Mouse (Mus musculus): ENCODE results near the gene Scml2. TPM values are rescaled to one million over a fixed set of nuclear protein-coding genes. Genes with fewer than 3 reads are reported as not detected.
"Not testable (repeated sequence)": the region's sequence is repeated elsewhere in the genome, so short reads cannot be mapped to it uniquely, and the experiment has no call there.

Scml2 gene
- polyA plus RNA-seq (2015; fragmentation: Nextera tagmentation; extraction: Ambion mirVana) = 4.4 and 4.8 TPM in 2 replicates

- not testable (repeated sequence) for H3K9ac ChIP-seq; H3K4me2 ChIP-seq; H3K4me1 ChIP-seq; H3K4me3 ChIP-seq; H3K36me3 ChIP-seq; ATAC-seq (ENCODE audit: borderline replicate concordance, extremely low read depth, low FRiP score, low TSS enrichment); H3K27ac ChIP-seq; H3K27me3 ChIP-seq; H3K9me3 ChIP-seq
- WGBS = 100% methylated on average over 2 of the region's 14 CpGs
Observed at GRCm38 (mm10) chrX:161116893-161117292, at the start of gene Scml2. Scml2 (plus strand) TSS chrX:161117193.

- H3K4me1 ChIP-seq; H3K36me3 ChIP-seq; ATAC-seq (ENCODE audit: borderline replicate concordance, extremely low read depth, low FRiP score, low TSS enrichment); H3K9me3 ChIP-seq; H3K4me3 ChIP-seq; H3K27ac ChIP-seq; H3K27me3 ChIP-seq; H3K9ac ChIP-seq; H3K4me2 ChIP-seq: not testable (repeated sequence)
- WGBS = 76% methylated on average over 6 of the region's 6 CpGs
Observed at GRCm38 (mm10) chrX:161075576-161075975, 41.4 kb upstream of the Scml2 start.

DNA sequence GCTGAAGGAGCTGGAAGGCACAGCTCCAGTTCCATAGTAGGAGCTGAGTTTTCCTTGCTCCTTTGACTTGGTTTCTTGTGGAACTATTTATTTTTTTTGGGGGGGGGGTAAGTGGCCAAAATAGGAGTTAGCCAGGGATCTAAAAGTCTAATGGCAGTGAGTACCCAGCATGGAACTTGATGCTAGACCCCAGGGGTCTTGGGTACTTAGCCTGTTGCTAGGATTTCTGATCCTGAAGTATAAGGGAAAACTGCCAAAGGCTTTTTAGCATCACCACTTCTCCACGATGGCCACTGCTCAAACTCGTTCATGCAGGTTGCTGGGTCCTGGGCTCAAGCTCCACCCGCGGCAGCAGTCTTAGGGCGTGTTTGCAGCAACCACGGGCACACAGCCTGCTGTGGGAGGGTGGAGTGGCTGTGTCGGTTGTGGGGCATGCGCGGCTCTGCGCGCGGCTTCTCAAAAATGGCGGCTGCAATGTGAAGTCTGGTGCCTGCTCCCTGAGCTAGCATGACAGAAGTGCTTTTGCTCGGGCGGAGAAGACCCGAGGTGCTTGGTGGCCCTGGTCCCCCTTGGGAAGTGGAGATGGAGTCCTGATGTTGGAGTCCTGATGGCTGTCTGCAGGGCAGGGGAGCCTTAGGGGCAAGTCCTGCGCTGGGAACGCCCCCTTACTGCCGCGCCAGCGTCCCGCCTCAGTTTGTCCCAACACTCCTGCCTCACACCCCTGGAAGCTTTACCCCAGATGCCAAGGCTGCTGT is 45.5 kb downstream of the Scml2 start:
- peak; percentile 96 for ATAC-seq (ENCODE audit: borderline replicate concordance, extremely low read depth, low FRiP score, low TSS enrichment)
- Histone ChIP-seq H3K9ac (peak overlapping the region; percentile 49), H3K36me3 (no peaks in the 10 kb centered on the region), H3K4me1 (no peaks in the 10 kb centered on the region), H3K9me3 (no peaks in the 10 kb centered on the region), H3K4me3 (peak overlapping the region; percentile 54), H3K27me3 (no peaks in the 10 kb centered on the region), H3K27ac (no peak overlapping the region), H3K4me2 (peak overlapping the region; percentile 67)
- 8% methylated on average over 22 of the region's 22 CpGs for WGBS

- Histone ChIP-seq H3K36me3 (no peaks in the 10 kb centered on the region), H3K9me3 (no peaks in the 10 kb centered on the region), H3K9ac (peak overlapping the region; percentile 49), H3K27me3 (no peaks in the 10 kb centered on the region), H3K4me1 (no peaks in the 10 kb centered on the region), H3K4me2 (peak overlapping the region; percentile 67), H3K4me3 (peak overlapping the region; percentile 54), H3K27ac (no peak overlapping the region)
- ATAC-seq (ENCODE audit: borderline replicate concordance, extremely low read depth, low FRiP score, low TSS enrichment) = peak; percentile 69
- 17% methylated on average over 6 of the region's 6 CpGs for WGBS
Observed at GRCm38 (mm10) chrX:161163069-161163416, 46.0 kb downstream of the Scml2 start.

DNA sequence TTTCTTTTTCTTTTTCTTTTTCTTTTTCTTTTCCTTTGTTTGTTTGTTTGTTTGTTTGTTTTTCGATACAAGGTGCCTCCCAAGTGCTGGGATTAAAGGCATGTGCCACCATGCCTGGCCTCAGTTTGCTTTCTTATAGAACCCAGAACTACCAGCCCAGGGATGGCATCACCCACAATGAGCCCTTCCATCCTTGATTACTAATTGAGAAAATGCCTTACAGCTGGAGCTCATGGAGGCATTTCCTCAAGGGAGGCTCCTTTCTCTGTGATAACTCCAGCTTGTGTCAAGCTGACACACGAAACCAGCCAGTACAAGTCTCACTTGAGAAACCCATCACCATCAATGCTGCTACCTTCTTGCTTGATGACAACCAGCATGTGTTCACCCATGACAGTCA is 170.2 kb downstream of the Scml2 start, which contains the start of gene Gm15262:
Gene Gm15262 (plus strand): TSS at position 301 of the 400 bp plus-strand sequence.
- H3K4me1 ChIP-seq; H3K36me3 ChIP-seq; H3K27ac ChIP-seq; H3K4me2 ChIP-seq; H3K27me3 ChIP-seq; H3K9me3 ChIP-seq; H3K4me3 ChIP-seq; ATAC-seq (ENCODE audit: borderline replicate concordance, extremely low read depth, low FRiP score, low TSS enrichment); H3K9ac ChIP-seq: not testable (repeated sequence)
- 66% methylated on average over 2 of the region's 2 CpGs for WGBS

Other genes with a start within 250 kb of the Scml2 start
- gene Gja6, start 210.1 kb upstream of the Scml2 start, polyA plus RNA-seq (2015; fragmentation: Nextera tagmentation; extraction: Ambion mirVana) = 0.18 and 0.26 TPM in 2 replicates
- 2.0 and 2.1 TPM in 2 replicates for gene Cdkl5, start 122.5 kb upstream of the Scml2 start, polyA plus RNA-seq (2015; fragmentation: Nextera tagmentation; extraction: Ambion mirVana)
- not detected in 2 replicates for gene Gm15262, start 170.3 kb downstream of the Scml2 start, polyA plus RNA-seq (2015; fragmentation: Nextera tagmentation; extraction: Ambion mirVana)

All from lung, embryonic 15.5 days (tissue).